Mouse (Mus musculus) adrenal gland (tissue): ENCODE data around the gene Trio.
"Not testable (repeated sequence)": the region's sequence is repeated elsewhere in the genome, so short reads cannot be mapped to it uniquely, and the experiment has no call there.

ENCODE experiments used
- intact Hi-C: fragments of 180-260 bp; cut with DNase I; formaldehyde crosslinking; loops from one replicate; pipeline ENCODE4 v1.15.1; 2025

Trio gene

DNA sequence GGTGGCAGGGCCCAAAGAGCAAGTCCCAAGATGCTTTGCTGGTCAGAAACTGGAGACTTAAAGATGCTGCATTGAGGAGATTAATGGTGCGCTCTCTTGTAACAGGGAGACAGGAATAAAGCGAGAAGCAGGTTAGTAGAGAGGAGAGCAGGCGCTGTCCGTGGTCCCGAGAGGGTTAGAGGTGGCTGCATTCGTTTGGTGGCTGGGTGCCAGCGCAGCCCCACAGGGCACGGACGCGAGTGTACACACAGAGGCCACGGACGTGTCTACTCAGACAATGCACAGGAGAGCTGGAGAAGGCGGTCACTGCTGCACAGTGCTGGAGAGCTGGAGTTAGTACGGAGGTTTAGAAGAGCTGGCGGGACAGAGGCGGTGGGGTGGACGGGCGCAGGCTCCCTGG is 278.1 kb downstream of the Trio start:
- intact Hi-C loops, result no loop called here

GRCm38 (mm10) chr15:27744995-27745394 is 280.7 kb downstream of the Trio start:
- intact Hi-C loops, result no loop called here

DNA sequence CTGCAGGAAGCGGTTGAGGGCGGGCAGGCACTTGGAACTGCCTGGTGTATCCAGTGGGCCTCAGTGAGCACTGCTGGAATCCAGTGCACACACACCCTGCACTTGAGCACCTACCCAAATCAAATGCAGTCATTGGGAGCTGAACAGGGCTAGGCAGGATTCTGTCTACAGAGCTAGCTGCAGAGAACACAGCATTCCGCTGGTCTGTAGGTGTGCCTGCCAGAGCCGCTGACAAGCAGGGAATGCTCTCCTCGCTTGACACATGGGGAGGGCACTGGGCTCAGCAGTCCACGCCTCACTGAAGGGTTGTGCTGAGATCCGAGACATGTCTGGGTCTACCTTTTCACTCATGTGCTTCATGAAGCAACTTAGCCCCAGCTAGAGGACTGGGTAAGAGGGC is 285.6 kb downstream of the Trio start:
- intact Hi-C loops, result no loop called here

GRCm38 (mm10) chr15:27731818-27732217 is 293.8 kb downstream of the Trio start:
- intact Hi-C loops, result no loop called here

- intact Hi-C loops, result no loop called here
Measured at GRCm38 (mm10) chr15:27726228-27726627, 299.4 kb downstream of the Trio start.

GRCm38 (mm10) chr15:27724796-27725680 is 300.6 kb downstream of the Trio start:
- intact Hi-C loops, result no loop called here

DNA sequence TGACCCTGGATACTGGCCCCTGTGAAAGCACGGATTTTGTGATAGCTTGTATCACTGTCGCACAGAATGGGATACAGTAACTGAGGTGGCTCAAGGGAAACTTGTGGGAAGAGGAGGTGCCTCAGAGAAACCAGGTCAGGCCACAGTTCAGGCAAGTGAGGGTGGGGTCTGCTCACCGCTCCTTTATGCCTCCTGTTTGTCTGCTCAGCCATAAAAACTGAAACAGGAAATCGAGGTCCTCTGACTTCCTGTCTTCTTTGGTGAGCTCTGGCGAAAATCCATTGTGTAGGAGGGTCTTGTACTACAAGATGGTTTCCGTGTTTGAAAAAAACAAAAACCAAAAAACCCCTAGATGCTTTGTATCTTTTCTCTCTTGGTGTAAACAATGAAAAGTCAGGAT is 301.4 kb downstream of the Trio start:
- intact Hi-C loops, result no loop called here

GRCm38 (mm10) chr15:27723746-27724145 is 301.9 kb downstream of the Trio start:
- intact Hi-C loops, result no loop called here

DNA sequence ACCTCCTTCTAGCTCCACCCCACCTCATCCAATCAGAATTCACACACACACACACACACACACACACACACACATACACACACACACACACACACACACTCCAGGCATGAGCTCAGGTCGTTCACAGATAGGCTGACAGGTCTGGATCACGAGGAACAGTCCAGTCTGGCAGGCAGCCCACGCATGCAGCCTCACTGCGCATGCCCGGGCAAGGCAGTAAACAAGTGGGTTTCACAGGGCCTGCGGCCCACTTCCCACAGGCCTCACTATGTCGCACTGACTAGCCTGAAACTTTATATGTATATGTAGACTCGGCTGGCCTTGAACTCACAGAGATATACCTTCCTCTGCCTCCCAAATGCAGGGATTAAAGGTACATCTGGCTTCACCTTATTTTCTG is 305.4 kb downstream of the Trio start:
- intact Hi-C loops, result not testable (repeated sequence)

DNA sequence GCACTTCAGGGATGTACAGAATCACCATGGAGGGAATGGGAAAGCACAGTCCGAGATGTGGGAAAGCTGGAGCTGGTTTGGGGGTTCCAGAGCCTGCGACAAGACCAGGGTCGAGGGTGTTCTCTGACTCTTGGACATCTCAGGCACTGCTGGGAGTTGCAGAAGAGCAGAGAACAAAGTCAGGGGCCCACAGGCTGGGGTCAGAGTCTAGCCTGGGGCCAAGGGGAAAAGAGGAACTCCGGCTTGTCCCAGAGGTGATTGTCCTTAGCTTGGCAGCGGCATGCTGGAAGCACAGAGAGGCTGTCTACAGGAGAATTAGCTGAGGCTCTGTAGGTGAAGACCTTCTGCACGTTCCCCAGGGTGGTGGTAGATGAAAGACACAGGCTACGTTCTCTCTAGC is 307.0 kb downstream of the Trio start:
- intact Hi-C loops, result loop anchor here (5.0 kb wide), 1 partner anchor 61 kb away; no protein-coding TSS in a partner anchor

- intact Hi-C loops, result loop anchor here (5.0 kb wide), 1 partner anchor 58 kb away; no protein-coding TSS in a partner anchor
Measured at GRCm38 (mm10) chr15:27715331-27715730, 310.3 kb downstream of the Trio start.

DNA sequence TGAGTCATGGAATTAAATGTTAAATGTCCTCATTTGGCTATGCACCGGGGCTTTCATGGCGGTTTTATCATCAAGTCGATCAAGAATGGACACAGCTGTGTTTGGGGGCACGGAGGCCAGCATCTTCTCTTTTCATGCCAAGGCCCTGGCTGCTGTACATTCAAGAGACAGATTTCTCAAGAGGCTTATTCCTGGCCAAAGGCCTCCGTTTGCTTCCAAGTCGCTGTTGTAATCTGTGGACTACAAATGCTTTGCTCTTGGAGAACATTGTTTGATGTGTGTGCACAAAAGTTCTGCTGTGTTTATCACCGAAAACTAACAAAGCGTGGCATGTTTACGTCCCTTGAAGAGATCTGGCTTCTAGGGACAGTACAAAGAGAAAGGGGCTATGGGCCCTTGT is 314.9 kb downstream of the Trio start:
- intact Hi-C loops, result no loop called here

- intact Hi-C loops, result loop anchor here (10.0 kb wide), 1 partner anchor 274 kb away; no protein-coding TSS in a partner anchor
Measured at GRCm38 (mm10) chr15:27708968-27709612, 316.6 kb downstream of the Trio start.

- intact Hi-C loops, result loop anchor here (10.0 kb wide), 1 partner anchor 274 kb away; no protein-coding TSS in a partner anchor
Measured at GRCm38 (mm10) chr15:27708499-27708898, 317.1 kb downstream of the Trio start.

DNA sequence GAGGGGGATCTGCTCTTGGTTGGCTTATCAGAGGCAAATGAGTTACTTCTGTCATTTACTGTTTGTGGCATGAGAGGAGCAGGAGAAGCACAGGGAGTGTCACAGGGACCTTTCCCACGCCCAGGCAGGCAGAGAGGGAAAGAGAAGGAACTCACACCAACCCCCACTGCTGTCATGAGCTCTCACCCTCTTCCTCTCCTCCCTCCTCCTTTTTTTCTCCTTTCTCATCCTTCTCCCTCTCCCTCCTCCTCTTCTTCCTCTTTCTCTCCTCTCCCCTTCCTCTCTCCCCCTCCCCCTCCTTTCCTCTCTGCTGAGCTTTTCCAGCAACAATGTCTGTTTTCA is 322.7 kb downstream of the Trio start:
- intact Hi-C loops, result loop anchor here (10.0 kb wide), 1 partner anchor 268 kb away; no protein-coding TSS in a partner anchor

GRCm38 (mm10) chr15:27702031-27702971 is 323.3 kb downstream of the Trio start:
- intact Hi-C loops, result loop anchor here (10.0 kb wide), 1 partner anchor 268 kb away; no protein-coding TSS in a partner anchor

- intact Hi-C loops, result no loop called here
Measured at GRCm38 (mm10) chr15:27697632-27698031, 328.0 kb downstream of the Trio start.

- intact Hi-C loops, result no loop called here
Measured at GRCm38 (mm10) chr15:27693235-27693634, 332.4 kb downstream of the Trio start.

- intact Hi-C loops, result no loop called here
Measured at GRCm38 (mm10) chr15:27692161-27692560, 333.5 kb downstream of the Trio start.

GRCm38 (mm10) chr15:27691213-27691612 is 334.4 kb downstream of the Trio start:
- intact Hi-C loops, result no loop called here

- intact Hi-C loops, result no loop called here
Measured at GRCm38 (mm10) chr15:27688041-27688651, 337.5 kb downstream of the Trio start.
